Mouse (Mus musculus) hindbrain, embryonic 14.5 days (tissue): ENCODE measurements around the gene Tmem223. TPM values are rescaled to one million over a fixed set of nuclear protein-coding genes. Genes with fewer than 3 reads are reported as not detected.

ENCODE experiments used
- ATAC-seq: fragments of 200-750 bp; cut with Nextera tagmentation; 2 replicates; pipeline ENCODE4 v1.8.0; 2017; ENCODE audit warnings: moderate number of reproducible peaks, mild to moderate bottlenecking, moderate TSS enrichment, moderate library complexity; ENCODE audit not compliant: low FRiP score
- DNase-seq: peaks from one replicate; pipeline ENCODE4 v3.0.0-alpha.2; 2015; ENCODE audit warnings: low spot score
- H3K27ac ChIP-seq: fragments of 300-500 bp; sonication (generic); 2 replicates; pipeline ENCODE4 v1.5.1; 2014; ENCODE audit warnings: mild to moderate bottlenecking, moderate library complexity
- H3K27me3 ChIP-seq: fragments of 300-500 bp; sonication (generic); 2 replicates; pipeline ENCODE4 v1.6.1; 2014; ENCODE audit warnings: mild to moderate bottlenecking, low read length, mixed read lengths; ENCODE audit not compliant: control insufficient read depth, insufficient read depth
- H3K36me3 ChIP-seq: fragments of 300-500 bp; sonication (generic); replicated peaks from 2 replicates; pipeline ENCODE4 v1.6.1; 2014; ENCODE audit not compliant: control insufficient read depth, insufficient read depth
- H3K4me1 ChIP-seq: fragments of 300-500 bp; sonication (generic); replicated peaks from 2 replicates; pipeline ENCODE4 v1.6.1; 2014; ENCODE audit warnings: antibody characterized with exemption, low read length, mixed read lengths; ENCODE audit not compliant: control insufficient read depth, insufficient read depth
- H3K4me2 ChIP-seq: fragments of 300-500 bp; sonication (generic); replicated peaks from 2 replicates; pipeline ENCODE4 v1.6.1; 2014; ENCODE audit warnings: mild to moderate bottlenecking, moderate library complexity
- H3K4me3 ChIP-seq: fragments of 300-500 bp; sonication (generic); replicated peaks from 2 replicates; pipeline ENCODE4 v1.5.1; 2014; ENCODE audit warnings: mild to moderate bottlenecking, low read length
- H3K9ac ChIP-seq: fragments of 300-500 bp; sonication (generic); 2 replicates; pipeline ENCODE4 v1.6.1; 2014
- H3K9me3 ChIP-seq: fragments of 300-500 bp; sonication (generic); 2 replicates; pipeline ENCODE4 v1.6.1; 2016; ENCODE audit warnings: low read length; ENCODE audit not compliant: control insufficient read depth
- WGBS: fragments of 180-500 bp; shearing (Covaris S2); extraction: QIAGEN DNeasy Blood & Tissue Kit; methylation state at CpG from one replicate; pipeline ENCODE4 v1.1.7; 2014; 5-methylcytosine and 5-hydroxymethylcytosine counted together
- polyA plus RNA-seq: library from polyadenylated mRNA; unstranded; fragments of >200 nt; fragmentation: Nextera tagmentation; extraction: Ambion mirVana; gene quantifications from 2 replicates; pipeline ENCODE4 v1.2.1, GENCODE M21; 2014

The Tmem223 gene
- polyA plus RNA-seq, 1 experiment from 2014 or later: 273 TPM

DNA sequence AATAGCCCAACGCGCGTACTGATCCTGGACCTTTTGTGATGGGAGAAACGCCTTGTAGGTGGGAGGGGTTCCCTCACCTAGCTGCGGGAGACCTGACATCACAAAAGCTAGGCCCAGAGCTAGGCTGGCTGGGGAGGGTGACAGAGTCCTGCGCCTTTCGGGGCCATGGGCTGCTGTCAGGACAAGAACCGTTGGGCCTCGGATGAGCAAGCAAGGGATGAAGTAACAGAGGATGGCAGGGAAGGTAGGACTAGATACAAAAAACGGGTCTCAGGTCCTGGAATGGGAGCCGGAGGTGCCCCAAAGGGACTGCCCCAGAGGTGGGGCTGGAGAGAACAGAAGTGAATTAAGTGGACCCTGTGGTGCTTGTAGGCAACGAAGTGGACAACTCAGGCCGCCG is 30.2 kb upstream of the Tmem223 start, which contains the start of gene 1700092M07Rik:
TSS of gene 1700092M07Rik (plus strand) at position 116 of the 400 bp plus-strand sequence.
- DNase-seq (no peak), ATAC-seq (peak; percentile 16; the same call in 1 of the 2 replicates)
- Histone ChIP-seq H3K4me2 (peak within 1 kb of the TSS; percentile 98), H3K9me3 (no peaks in the 10 kb centered on the region), H3K4me1 (peaks cover 25% of the 10 kb centered on the region), H3K36me3 (peaks cover 58% of the 10 kb centered on the region), H3K4me3 (peak within 1 kb of the TSS; percentile 75), H3K9ac (peak within 1 kb of the TSS; percentile 89), H3K27me3 (no peaks in the 10 kb centered on the region), H3K27ac (peak within 1 kb of the TSS; percentile 94)
- WGBS: 71% methylated on average over 14 of the region's 14 CpGs

DNA sequence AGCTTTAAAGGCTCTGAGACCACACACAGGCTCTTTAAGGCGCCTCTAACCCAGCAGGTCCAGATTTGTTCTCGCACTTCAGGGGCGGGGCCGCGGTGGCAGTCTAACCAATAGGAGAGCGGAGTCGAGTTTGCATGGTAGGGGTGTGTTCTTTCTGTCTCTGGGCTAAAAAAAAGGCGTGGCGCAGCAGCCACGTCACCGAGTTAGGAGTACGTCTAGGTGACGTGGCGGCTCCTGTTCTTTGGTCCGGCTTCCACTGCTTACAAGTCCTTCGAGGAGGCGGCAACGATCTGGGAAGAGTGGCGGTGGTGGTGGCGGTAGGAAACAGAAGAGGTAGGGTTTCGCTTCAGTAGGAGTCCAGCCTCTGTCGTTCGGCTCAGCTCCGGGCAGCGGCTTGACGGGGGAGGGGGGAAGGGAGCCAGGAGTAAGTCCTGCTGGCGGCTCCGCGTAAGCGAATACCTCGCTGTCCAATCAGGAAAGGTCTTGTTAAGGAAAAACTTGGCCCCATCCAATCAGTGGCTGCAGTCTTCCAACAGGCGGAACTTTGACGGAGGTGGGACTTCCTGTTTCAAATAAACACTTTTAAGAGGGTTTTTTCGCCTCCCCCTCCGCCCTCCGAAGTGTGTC is 29.4 kb upstream of the Tmem223 start, which contains the start of gene Stx5a:
TSS of gene Stx5a (plus strand) at position 171 of the 627 bp plus-strand sequence.
- DNase-seq: peak; percentile 97
- H3K9me3 ChIP-seq: no peaks in the 10 kb centered on the region
- ATAC-seq: peak; percentile 98
- peak within 1 kb of the TSS; percentile 75 for H3K4me3 ChIP-seq
- peak within 1 kb of the TSS; percentile 94 for H3K27ac ChIP-seq
- H3K4me1 ChIP-seq: peaks cover 22% of the 10 kb centered on the region
- peak within 1 kb of the TSS; percentile 98 for H3K4me2 ChIP-seq
- peaks cover 65% of the 10 kb centered on the region for H3K36me3 ChIP-seq
- peak within 1 kb of the TSS; percentile 89 for H3K9ac ChIP-seq
- WGBS: under 1% methylated on average over 36 of the region's 36 CpGs
- no peaks in the 10 kb centered on the region for H3K27me3 ChIP-seq

GRCm38 (mm10) chr19:8742176-8742575 is 28.6 kb upstream of the Tmem223 start:
- Histone ChIP-seq H3K27me3 (no peaks in the 10 kb centered on the region), H3K27ac (peak overlapping the region; percentile 94), H3K36me3 (peaks cover 74% of the 10 kb centered on the region), H3K9me3 (no peaks in the 10 kb centered on the region), H3K4me1 (peaks cover 22% of the 10 kb centered on the region), H3K9ac (peak overlapping the region; percentile 89), H3K4me3 (peak overlapping the region; percentile 75), H3K4me2 (peak overlapping the region; percentile 98)
- ATAC-seq: no peak
- 25% methylated on average over 14 of the region's 14 CpGs for WGBS
- DNase-seq: no peak

- ATAC-seq (no peak), DNase-seq (no peak)
- no peak overlapping the region for H3K9ac ChIP-seq
- peaks cover 78% of the 10 kb centered on the region for H3K36me3 ChIP-seq
- whole genome bisulfite sequencing: 100% methylated on average over 1 of the region's 1 CpGs
- no peaks in the 10 kb centered on the region for H3K9me3 ChIP-seq
- no peaks in the 10 kb centered on the region for H3K27me3 ChIP-seq
- H3K4me2 ChIP-seq: no peak overlapping the region
- no peak overlapping the region for H3K27ac ChIP-seq
- peaks cover 22% of the 10 kb centered on the region for H3K4me1 ChIP-seq
- no peak overlapping the region for H3K4me3 ChIP-seq
Measured at GRCm38 (mm10) chr19:8745382-8745781, 25.4 kb upstream of the Tmem223 start.

- H3K36me3 ChIP-seq: peaks cover 93% of the 10 kb centered on the region
- ATAC-seq (no peak), DNase-seq (no peak)
- H3K27me3 ChIP-seq: no peaks in the 10 kb centered on the region
- H3K4me1 ChIP-seq: peaks cover 12% of the 10 kb centered on the region
- no peak overlapping the region for H3K4me3 ChIP-seq
- H3K4me2 ChIP-seq: no peak overlapping the region
- H3K27ac ChIP-seq: no peak overlapping the region
- WGBS: 82% methylated on average over 2 of the region's 2 CpGs
- H3K9me3 ChIP-seq: no peaks in the 10 kb centered on the region
- H3K9ac ChIP-seq: no peak overlapping the region
Measured at GRCm38 (mm10) chr19:8747368-8747767, 23.4 kb upstream of the Tmem223 start.

- DNase-seq (no peak), ATAC-seq (no peak)
- Histone ChIP-seq H3K4me1 (peaks cover 28% of the 10 kb centered on the region), H3K9me3 (no peaks in the 10 kb centered on the region), H3K4me3 (peak overlapping the region; percentile 84; the same call in 1 of the 2 replicates), H3K4me2 (peak overlapping the region; percentile 90; the same call in 1 of the 2 replicates), H3K27ac (no peak overlapping the region), H3K9ac (no peak overlapping the region), H3K27me3 (no peaks in the 10 kb centered on the region), H3K36me3 (peaks cover 49% of the 10 kb centered on the region)
- 82% methylated on average over 3 of the region's 3 CpGs for WGBS
Measured at GRCm38 (mm10) chr19:8755652-8756051, 15.1 kb upstream of the Tmem223 start.

GRCm38 (mm10) chr19:8756635-8757387 is 14.0 kb upstream of the Tmem223 start, which contains the start of gene Nxf1:
Nxf1 (plus strand) TSS chr19:8757073.
- Histone ChIP-seq H3K4me3 (peak within 1 kb of the TSS; percentile 84), H3K27me3 (no peaks in the 10 kb centered on the region), H3K9ac (peak within 1 kb of the TSS; percentile 95), H3K27ac (peak within 1 kb of the TSS; percentile 85), H3K4me2 (peak within 1 kb of the TSS; percentile 90), H3K36me3 (peaks cover 39% of the 10 kb centered on the region), H3K4me1 (peaks cover 28% of the 10 kb centered on the region), H3K9me3 (no peaks in the 10 kb centered on the region)
- ATAC-seq: peak; percentile 95
- WGBS: under 1% methylated on average over 75 of the region's 75 CpGs
- peak; percentile 96 for DNase-seq

DNA sequence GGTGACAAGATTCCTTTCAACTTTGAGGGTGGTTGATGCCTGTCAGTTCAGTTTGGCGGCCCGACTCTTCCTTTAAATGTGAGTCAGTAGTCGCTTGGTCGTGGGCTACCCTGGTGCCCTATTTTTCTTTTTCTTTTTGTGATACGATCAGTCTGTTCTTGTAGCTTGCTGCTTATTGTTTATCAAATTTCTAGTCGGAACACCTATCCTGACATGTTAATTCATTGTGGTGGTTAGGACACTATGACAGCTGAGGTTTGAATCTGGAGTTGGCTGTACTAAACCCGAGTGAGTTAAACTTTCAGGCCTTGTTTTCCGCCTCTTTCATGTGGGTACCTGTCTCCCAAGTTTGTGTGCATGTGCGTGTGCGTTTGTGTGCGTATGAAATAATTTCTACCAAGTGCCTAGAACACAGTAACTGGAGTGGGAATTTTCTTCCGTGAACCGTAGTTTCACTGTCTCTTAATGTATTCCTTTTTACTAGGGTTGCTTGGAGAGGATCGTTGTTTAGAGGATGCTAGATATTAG is 13.3 kb upstream of the Tmem223 start:
- Histone ChIP-seq H3K4me2 (peak overlapping the region; percentile 90), H3K36me3 (peaks cover 38% of the 10 kb centered on the region), H3K27me3 (no peaks in the 10 kb centered on the region), H3K27ac (peak overlapping the region; percentile 85), H3K9me3 (no peaks in the 10 kb centered on the region), H3K4me1 (peaks cover 28% of the 10 kb centered on the region), H3K9ac (peak overlapping the region; percentile 95), H3K4me3 (peak overlapping the region; percentile 84)
- ATAC-seq: no peak
- DNase-seq: no peak
- WGBS: 7% methylated on average over 14 of the region's 14 CpGs

DNA sequence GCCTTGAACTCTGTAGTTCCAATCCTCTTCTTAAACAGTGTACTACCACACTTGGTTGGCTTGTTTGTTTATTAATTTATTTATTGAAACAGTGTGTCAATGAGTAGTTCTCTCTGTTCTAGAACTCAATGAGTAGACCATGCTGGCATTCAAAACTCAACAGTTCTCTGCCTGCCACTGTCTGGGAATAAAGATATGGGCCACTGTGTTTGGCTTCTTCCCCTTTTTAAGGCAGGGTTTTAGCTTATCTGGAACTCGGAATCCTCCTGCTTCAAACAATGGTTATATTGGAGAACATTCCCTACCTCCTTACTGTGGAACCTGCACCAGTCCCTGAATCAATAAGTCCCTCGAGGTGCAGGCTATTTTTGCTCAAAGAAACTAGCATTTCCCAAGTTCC is 11.9 kb upstream of the Tmem223 start:
- Histone ChIP-seq H3K9me3 (no peaks in the 10 kb centered on the region), H3K9ac (no peak overlapping the region), H3K36me3 (peaks cover 38% of the 10 kb centered on the region), H3K4me1 (peaks cover 28% of the 10 kb centered on the region), H3K27ac (no peak overlapping the region), H3K27me3 (no peaks in the 10 kb centered on the region), H3K4me2 (peak overlapping the region; percentile 90; the same call in 1 of the 2 replicates), H3K4me3 (no peak overlapping the region)
- 90% methylated on average over 2 of the region's 2 CpGs for WGBS
- DNase-seq: no peak
- ATAC-seq: no peak
